Mouse (Mus musculus): Measurements from ENCODE around the gene Pxmp2. TPM values are rescaled to one million over a fixed set of nuclear protein-coding genes. Genes with fewer than 3 reads are reported as not detected.

The Pxmp2 gene
- polyA plus RNA-seq, 1 experiment from 2014 or later: 14.6 TPM

- Histone ChIP-seq H3K27ac (replicated peaks in 1 of 2; ENCODE audit: control insufficient read depth in 1 of 2, insufficient read depth in 1 of 2, low read depth in 2 of 2, low read length in 2 of 2) (no peak overlapping the region), H3K9me3 (ENCODE audit: control insufficient read depth, low read length) (no peaks in the 10 kb centered on the region), H3K4me1 (ENCODE audit: control insufficient read depth in 2 of 2, insufficient read depth in 2 of 2, low read length in 2 of 2) (peaks cover 2 to 13% of the 10 kb centered on the region in 2 experiments; a peak in 3 of 4 replicates), H3K4me2 (ENCODE audit: low read length) (peak overlapping the region; percentile 77), H3K9ac (ENCODE audit: low read length) (peak overlapping the region; percentile 98), H3K4me3 (ENCODE audit: control insufficient read depth in 1 of 2, insufficient read depth in 1 of 2, low read depth in 1 of 2, low read length in 2 of 2) (peak overlapping the region; percentile 97 to 99), H3K36me3 (ENCODE audit: control insufficient read depth, insufficient read depth, low read length) (peaks cover 38% of the 10 kb centered on the region), H3K27me3 (ENCODE audit: control insufficient read depth, insufficient read depth, low read length) (no peaks in the 10 kb centered on the region)
- 47% methylated on average over 13 of the region's 13 CpGs for WGBS
- ATAC-seq (ENCODE audit: insufficient number of reproducible peaks, insufficient read depth, low FRiP score, low read depth): no peak
Measured at GRCm38 (mm10) chr5:110231638-110232037, 54.3 kb downstream of the Pxmp2 start.

- H3K9me3 ChIP-seq (ENCODE audit: control insufficient read depth, low read length): no peaks in the 10 kb centered on the region
- peak within 1 kb of the TSS; percentile 77 for H3K4me2 ChIP-seq (ENCODE audit: low read length)
- H3K36me3 ChIP-seq (ENCODE audit: control insufficient read depth, insufficient read depth, low read length): peaks cover 37% of the 10 kb centered on the region
- peaks cover 2 to 13% of the 10 kb centered on the region in 2 experiments; a peak in 3 of 4 replicates for H3K4me1 ChIP-seq (ENCODE audit: control insufficient read depth in 2 of 2, insufficient read depth in 2 of 2, low read length in 2 of 2)
- peak; percentile 93 for ATAC-seq (ENCODE audit: insufficient number of reproducible peaks, insufficient read depth, low FRiP score, low read depth)
- H3K9ac ChIP-seq (ENCODE audit: low read length): peak within 1 kb of the TSS; percentile 98
- under 1% methylated on average over 71 of the region's 81 CpGs for WGBS
- no peaks in the 10 kb centered on the region for H3K27me3 ChIP-seq (ENCODE audit: control insufficient read depth, insufficient read depth, low read length)
- peak within 1 kb of the TSS; percentile 96 for H3K27ac ChIP-seq (replicated peaks in 1 of 2; ENCODE audit: control insufficient read depth in 1 of 2, insufficient read depth in 1 of 2, low read depth in 2 of 2, low read length in 2 of 2)
- peak within 1 kb of the TSS; percentile 97 to 99 for H3K4me3 ChIP-seq (ENCODE audit: control insufficient read depth in 1 of 2, insufficient read depth in 1 of 2, low read depth in 1 of 2, low read length in 2 of 2)
Measured at GRCm38 (mm10) chr5:110230780-110231461, 55.1 kb downstream of the Pxmp2 start, which contains the start of gene Ankle2. Ankle2 (plus strand) TSS chr5:110231004.

GRCm38 (mm10) chr5:110230401-110230779 is 55.6 kb downstream of the Pxmp2 start:
- no peaks in the 10 kb centered on the region for H3K27me3 ChIP-seq (ENCODE audit: control insufficient read depth, insufficient read depth, low read length)
- no peaks in the 10 kb centered on the region for H3K9me3 ChIP-seq (ENCODE audit: control insufficient read depth, low read length)
- peak overlapping the region; percentile 77 for H3K4me2 ChIP-seq (ENCODE audit: low read length)
- peaks cover 35% of the 10 kb centered on the region for H3K36me3 ChIP-seq (ENCODE audit: control insufficient read depth, insufficient read depth, low read length)
- H3K27ac ChIP-seq (replicated peaks in 1 of 2; ENCODE audit: control insufficient read depth in 1 of 2, insufficient read depth in 1 of 2, low read depth in 2 of 2, low read length in 2 of 2): peak overlapping the region; percentile 93 to 96
- H3K4me1 ChIP-seq (ENCODE audit: control insufficient read depth in 2 of 2, insufficient read depth in 2 of 2, low read length in 2 of 2): peaks cover 2 to 13% of the 10 kb centered on the region in 2 experiments; a peak in 3 of 4 replicates
- ATAC-seq (ENCODE audit: insufficient number of reproducible peaks, insufficient read depth, low FRiP score, low read depth): no peak
- peak overlapping the region; percentile 97 to 99 for H3K4me3 ChIP-seq (ENCODE audit: control insufficient read depth in 1 of 2, insufficient read depth in 1 of 2, low read depth in 1 of 2, low read length in 2 of 2)
- 7% methylated on average over 8 of the region's 8 CpGs for WGBS
- peak overlapping the region; percentile 98 for H3K9ac ChIP-seq (ENCODE audit: low read length)

- Histone ChIP-seq H3K27ac (replicated peaks in 1 of 2; ENCODE audit: control insufficient read depth in 1 of 2, insufficient read depth in 1 of 2, low read depth in 2 of 2, low read length in 2 of 2) (no peak overlapping the region), H3K4me2 (ENCODE audit: low read length) (no peak overlapping the region), H3K27me3 (ENCODE audit: control insufficient read depth, insufficient read depth, low read length) (no peaks in the 10 kb centered on the region), H3K9ac (ENCODE audit: low read length) (no peak overlapping the region), H3K4me1 (ENCODE audit: control insufficient read depth in 2 of 2, insufficient read depth in 2 of 2, low read length in 2 of 2) (peaks cover 2 to 13% of the 10 kb centered on the region in 2 experiments; a peak in 3 of 4 replicates), H3K4me3 (ENCODE audit: control insufficient read depth in 1 of 2, insufficient read depth in 1 of 2, low read depth in 1 of 2, low read length in 2 of 2) (no peak overlapping the region), H3K9me3 (ENCODE audit: control insufficient read depth, low read length) (no peaks in the 10 kb centered on the region), H3K36me3 (ENCODE audit: control insufficient read depth, insufficient read depth, low read length) (peaks cover 46% of the 10 kb centered on the region)
- no peak for ATAC-seq (ENCODE audit: insufficient number of reproducible peaks, insufficient read depth, low FRiP score, low read depth)
- 35% methylated on average over 1 of the region's 1 CpGs for WGBS
Measured at GRCm38 (mm10) chr5:110227336-110227883, 58.6 kb downstream of the Pxmp2 start.

- H3K27me3 ChIP-seq (ENCODE audit: control insufficient read depth, insufficient read depth, low read length): no peaks in the 10 kb centered on the region
- no peak overlapping the region for H3K27ac ChIP-seq (replicated peaks in 1 of 2; ENCODE audit: control insufficient read depth in 1 of 2, insufficient read depth in 1 of 2, low read depth in 2 of 2, low read length in 2 of 2)
- peaks cover 70% of the 10 kb centered on the region for H3K36me3 ChIP-seq (ENCODE audit: control insufficient read depth, insufficient read depth, low read length)
- ATAC-seq (ENCODE audit: insufficient number of reproducible peaks, insufficient read depth, low FRiP score, low read depth): no peak
- H3K9me3 ChIP-seq (ENCODE audit: control insufficient read depth, low read length): no peaks in the 10 kb centered on the region
- peaks cover under 1 to 2% of the 10 kb centered on the region in 2 experiments; a peak in 1 of 4 replicates for H3K4me1 ChIP-seq (ENCODE audit: control insufficient read depth in 2 of 2, insufficient read depth in 2 of 2, low read length in 2 of 2)
- H3K4me2 ChIP-seq (ENCODE audit: low read length): no peak overlapping the region
- no peak overlapping the region for H3K4me3 ChIP-seq (ENCODE audit: control insufficient read depth in 1 of 2, insufficient read depth in 1 of 2, low read depth in 1 of 2, low read length in 2 of 2)
- WGBS: 87% methylated on average over 3 of the region's 3 CpGs
- no peak overlapping the region for H3K9ac ChIP-seq (ENCODE audit: low read length)
Measured at GRCm38 (mm10) chr5:110225056-110225455, 60.9 kb downstream of the Pxmp2 start.

Other genes with a start within 250 kb of the Pxmp2 start
- gene Gm17655, start 213.7 kb downstream of the Pxmp2 start, polyA plus RNA-seq (2014; fragmentation: Nextera tagmentation; extraction: Ambion mirVana): 1.3 and 3.9 TPM in 2 replicates
- gene Gm35315, start 191.8 kb downstream of the Pxmp2 start, polyA plus RNA-seq (2014; fragmentation: Nextera tagmentation; extraction: Ambion mirVana): 0.11 and 0.16 TPM in 2 replicates
- 0.23 and 0.30 TPM in 2 replicates for gene Plcxd1, start 186.2 kb downstream of the Pxmp2 start, polyA plus RNA-seq (2014; fragmentation: Nextera tagmentation; extraction: Ambion mirVana)
- 15.9 and 22.0 TPM in 2 replicates for gene Gtpbp6, start 178.0 kb downstream of the Pxmp2 start, polyA plus RNA-seq (2014; fragmentation: Nextera tagmentation; extraction: Ambion mirVana)
- gene Zfp605, start 176.1 kb downstream of the Pxmp2 start, polyA plus RNA-seq (2014; fragmentation: Nextera tagmentation; extraction: Ambion mirVana): 2.4 and 2.7 TPM in 2 replicates
- 29.7 and 32.5 TPM in 2 replicates for gene Chfr, start 150.3 kb downstream of the Pxmp2 start, polyA plus RNA-seq (2014; fragmentation: Nextera tagmentation; extraction: Ambion mirVana)
- gene Golga3, start 109.5 kb downstream of the Pxmp2 start, polyA plus RNA-seq (2014; fragmentation: Nextera tagmentation; extraction: Ambion mirVana): 18.7 and 19.1 TPM in 2 replicates
- gene Ankle2, start 55.2 kb downstream of the Pxmp2 start, polyA plus RNA-seq (2014; fragmentation: Nextera tagmentation; extraction: Ambion mirVana): 25.4 and 27.3 TPM in 2 replicates
- 56.3 and 58.3 TPM in 2 replicates for gene Pgam5, start 16.3 kb downstream of the Pxmp2 start, polyA plus RNA-seq (2014; fragmentation: Nextera tagmentation; extraction: Ambion mirVana)
- 16.1 and 19.6 TPM in 2 replicates for gene Pole, start 120 bp upstream of the Pxmp2 start, polyA plus RNA-seq (2014; fragmentation: Nextera tagmentation; extraction: Ambion mirVana)
- gene P2rx2, start 57.0 kb upstream of the Pxmp2 start, polyA plus RNA-seq (2014; fragmentation: Nextera tagmentation; extraction: Ambion mirVana): not detected in 2 replicates
- gene Lrcol1, start 58.5 kb upstream of the Pxmp2 start, polyA plus RNA-seq (2014; fragmentation: Nextera tagmentation; extraction: Ambion mirVana): not detected in 2 replicates
- gene Fbrsl1, start 162.3 kb upstream of the Pxmp2 start, polyA plus RNA-seq (2014; fragmentation: Nextera tagmentation; extraction: Ambion mirVana): 12.8 and 13.5 TPM in 2 replicates

Data from heart, embryonic 14.5 days (tissue).